Mouse (Mus musculus): Measurements from ENCODE around the gene Camta1.

GRCm38 (mm10) chr4:151710522-151710921, 151.2 kb downstream of the Camta1 start:
- TF ChIP-seq TAL1 (IDR thresholded peaks at IDR 0.05; ENCODE audit: low read length) (no peak), GATA1 (IDR thresholded peaks at IDR 0.05; ENCODE audit: low read length) (no peak)
